Mouse (Mus musculus): ENCODE data around the gene Syt13. TPM values are rescaled to one million over a fixed set of nuclear protein-coding genes. Genes with fewer than 3 reads are reported as not detected.
A peak's percentile ranks its signal among the peaks of the same experiment; 100 is the strongest.

Syt13 gene
- total and polyA plus RNA-seq, 2 experiments from 2014 or later, result 0.11 to 0.31 TPM

DNA sequence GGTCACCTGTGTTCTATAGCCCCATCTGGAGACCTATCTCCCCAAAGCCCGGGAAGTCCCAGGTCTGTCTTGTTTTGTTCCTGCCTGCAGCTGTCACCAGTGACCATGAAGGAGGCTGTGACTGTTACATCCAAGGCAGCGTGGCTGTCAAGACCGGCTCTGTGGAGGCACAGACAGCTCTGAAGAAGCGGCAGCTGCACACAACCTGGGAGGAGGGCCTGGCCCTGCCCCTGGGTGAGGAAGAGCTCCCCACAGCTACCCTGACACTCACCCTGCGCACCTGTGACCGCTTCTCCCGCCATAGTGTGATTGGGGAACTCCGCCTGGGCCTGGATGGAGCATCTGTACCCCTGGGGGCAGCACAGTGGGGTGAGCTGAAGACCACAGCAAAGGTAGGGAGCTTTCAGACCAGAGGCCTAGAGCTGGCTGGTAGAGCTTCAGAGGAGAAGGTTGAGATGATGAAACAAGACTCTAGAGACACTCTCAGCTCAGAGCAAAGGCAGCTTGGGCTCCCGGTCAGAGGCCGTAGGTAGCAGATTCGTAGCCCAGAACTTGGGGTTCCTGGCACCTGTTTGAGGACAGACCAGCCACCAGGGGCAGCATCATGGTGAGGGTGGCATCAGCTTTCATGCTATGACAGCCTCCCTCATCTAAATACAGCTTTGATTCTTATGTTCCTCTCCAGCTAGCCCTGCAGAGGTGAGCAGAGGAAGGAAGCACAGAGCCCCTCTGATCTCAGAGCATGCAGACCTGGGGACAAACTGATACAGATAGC is 31.1 kb downstream of the Syt13 start:
- Histone ChIP-seq H3K27me3 (ENCODE audit: control insufficient read depth, insufficient read depth, low read length) (no peaks in the 10 kb centered on the region), H3K4me1 (ENCODE audit: control insufficient read depth, insufficient read depth) (peaks cover 5% of the 10 kb centered on the region), H3K4me2 (ENCODE audit: low read depth, low read length) (no peak overlapping the region), H3K36me3 (replicated peaks; ENCODE audit: control insufficient read depth, insufficient read depth, low read length) (no peaks in the 10 kb centered on the region), H3K9me3 (replicated peaks; ENCODE audit: control insufficient read depth, low read length) (no peaks in the 10 kb centered on the region), H3K9ac (replicated peaks; ENCODE audit: low read depth, low read length) (no peak overlapping the region), H3K4me3 (ENCODE audit: low read depth, low read length) (no peak overlapping the region), H3K27ac (ENCODE audit: low read depth) (no peak overlapping the region)
- 84% methylated on average over 11 of the region's 11 CpGs for WGBS
- TF ChIP-seq EP300 (IDR thresholded peaks at IDR 0.05; ENCODE audit: low read depth) (no peak), CTCF (IDR thresholded peaks at IDR 0.05; ENCODE audit: low read depth) (no peak)
- ATAC-seq (ENCODE audit: insufficient read depth, low read depth) (no peak), DNase-seq (ENCODE audit: low spot score) (no peak)

DNA sequence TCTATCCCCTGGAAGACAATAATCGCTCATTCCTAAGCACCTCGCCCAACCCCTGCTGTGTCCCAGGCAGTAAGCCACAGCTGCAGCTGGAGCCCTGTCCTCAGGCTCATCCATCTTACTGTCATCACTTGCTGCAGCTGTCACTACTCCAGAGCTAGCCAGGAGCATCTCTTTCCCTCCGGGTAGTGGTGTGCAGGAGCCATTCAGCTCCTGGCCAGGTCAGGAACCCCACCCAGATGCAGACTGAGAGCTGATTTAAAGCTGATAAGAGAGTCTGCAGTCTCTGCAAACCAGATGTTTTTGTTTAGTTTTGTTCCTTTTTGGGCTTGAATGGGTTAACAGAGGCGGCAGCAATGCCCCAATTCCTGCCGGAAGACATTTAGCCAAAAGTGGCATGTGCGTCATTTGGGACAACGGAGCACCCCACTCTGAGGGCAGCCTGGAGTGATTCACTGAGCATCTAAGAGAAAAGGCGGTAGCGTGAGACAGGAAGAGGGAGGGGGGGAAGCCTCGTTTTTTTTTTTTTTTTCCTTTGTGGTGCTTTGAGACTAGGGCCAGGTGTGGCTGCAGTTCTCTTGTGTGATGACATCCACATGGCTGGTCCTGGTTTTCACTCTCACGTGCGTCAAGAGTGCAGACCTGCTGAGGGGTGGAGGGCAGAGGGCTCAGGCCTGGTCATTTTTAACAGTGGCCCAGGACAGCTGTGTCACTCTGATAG is 33.2 kb downstream of the Syt13 start:
- H3K4me3 ChIP-seq (ENCODE audit: low read depth, low read length), result no peak overlapping the region
- TF ChIP-seq CTCF (IDR thresholded peaks at IDR 0.05; ENCODE audit: low read depth) (no peak), EP300 (IDR thresholded peaks at IDR 0.05; ENCODE audit: low read depth) (no peak)
- DNase-seq (ENCODE audit: low spot score) (no peak), ATAC-seq (ENCODE audit: insufficient read depth, low read depth) (no peak)
- H3K4me1 ChIP-seq (ENCODE audit: control insufficient read depth, insufficient read depth), result peaks cover 5% of the 10 kb centered on the region
- no peak overlapping the region for H3K4me2 ChIP-seq (ENCODE audit: low read depth, low read length)
- no peak overlapping the region for H3K9ac ChIP-seq (replicated peaks; ENCODE audit: low read depth, low read length)
- 18% methylated on average over 12 of the region's 12 CpGs for WGBS
- H3K9me3 ChIP-seq (replicated peaks; ENCODE audit: control insufficient read depth, low read length), result no peaks in the 10 kb centered on the region
- H3K27ac ChIP-seq (ENCODE audit: low read depth), result 0 out of 2 replicates have a peak overlapping the region, but pooled peaks have one; percentile 17
- H3K36me3 ChIP-seq (replicated peaks; ENCODE audit: control insufficient read depth, insufficient read depth, low read length), result no peaks in the 10 kb centered on the region
- H3K27me3 ChIP-seq (ENCODE audit: control insufficient read depth, insufficient read depth, low read length), result no peaks in the 10 kb centered on the region

DNA sequence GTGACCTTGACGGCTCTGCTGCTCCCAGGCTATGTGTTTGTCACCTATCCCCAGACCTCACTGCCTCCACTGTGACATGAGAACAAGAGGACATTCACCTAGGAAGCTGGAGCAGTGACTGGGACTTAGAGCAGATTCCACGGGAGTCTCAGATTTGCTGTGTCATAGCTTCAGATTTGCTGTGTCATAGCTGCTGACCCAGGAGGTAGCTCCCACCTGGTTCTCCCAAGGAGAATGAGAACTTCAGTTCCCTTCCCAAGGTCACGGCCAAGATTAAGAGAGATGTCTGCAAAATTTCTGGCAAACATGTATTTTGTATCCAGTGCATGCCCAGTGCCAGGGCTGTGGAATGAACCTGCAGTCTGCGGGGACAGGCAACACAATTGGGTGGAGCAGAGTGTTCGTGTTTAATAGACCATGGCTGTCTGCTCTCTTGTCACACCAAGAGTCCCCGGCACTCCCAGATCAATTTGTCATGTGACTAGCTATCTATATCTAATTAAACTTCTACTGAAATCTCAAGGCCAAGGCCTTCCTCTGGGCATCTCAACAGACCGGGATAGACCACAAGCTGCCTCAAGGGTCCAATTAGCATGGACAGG is 33.9 kb downstream of the Syt13 start:
- WGBS, result 61% methylated on average over 7 of the region's 7 CpGs
- Histone ChIP-seq H3K4me1 (ENCODE audit: control insufficient read depth, insufficient read depth) (peaks cover 5% of the 10 kb centered on the region), H3K9me3 (replicated peaks; ENCODE audit: control insufficient read depth, low read length) (no peaks in the 10 kb centered on the region), H3K4me2 (ENCODE audit: low read depth, low read length) (no peak overlapping the region), H3K9ac (replicated peaks; ENCODE audit: low read depth, low read length) (no peak overlapping the region), H3K27me3 (ENCODE audit: control insufficient read depth, insufficient read depth, low read length) (no peaks in the 10 kb centered on the region), H3K36me3 (replicated peaks; ENCODE audit: control insufficient read depth, insufficient read depth, low read length) (no peaks in the 10 kb centered on the region), H3K4me3 (ENCODE audit: low read depth, low read length) (no peak overlapping the region), H3K27ac (ENCODE audit: low read depth) (0 out of 2 replicates have a peak overlapping the region, but pooled peaks have one; percentile 17)
- DNase-seq (ENCODE audit: low spot score) (no peak), ATAC-seq (ENCODE audit: insufficient read depth, low read depth) (no peak)
- no peak for TF ChIP-seq EP300 (IDR thresholded peaks at IDR 0.05; ENCODE audit: low read depth)
- no peak for TF ChIP-seq CTCF (IDR thresholded peaks at IDR 0.05; ENCODE audit: low read depth)

DNA sequence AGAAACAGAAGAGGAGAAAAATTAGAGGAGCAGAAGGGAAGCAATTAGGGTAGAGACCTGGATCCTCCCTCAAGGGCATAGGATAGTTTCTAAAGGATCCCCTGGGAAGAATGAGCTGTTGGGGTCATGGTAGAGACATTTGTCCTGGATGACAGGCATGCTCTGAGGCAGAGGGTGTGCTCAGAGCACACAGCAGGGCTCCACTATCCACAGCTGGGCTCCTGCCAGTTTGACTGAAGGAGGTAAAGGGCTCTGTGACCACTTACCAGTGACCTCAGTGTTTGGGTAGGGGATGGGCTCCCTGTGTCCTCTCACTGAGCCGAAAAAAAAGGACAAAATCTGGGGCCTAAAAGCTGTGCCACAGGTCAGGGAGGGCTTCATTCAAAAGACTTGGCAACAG is 34.6 kb downstream of the Syt13 start:
- no peak for ATAC-seq (ENCODE audit: insufficient read depth, low read depth)
- Histone ChIP-seq H3K4me1 (ENCODE audit: control insufficient read depth, insufficient read depth) (peaks cover 5% of the 10 kb centered on the region), H3K27ac (ENCODE audit: low read depth) (no peak overlapping the region), H3K27me3 (ENCODE audit: control insufficient read depth, insufficient read depth, low read length) (no peaks in the 10 kb centered on the region), H3K4me3 (ENCODE audit: low read depth, low read length) (no peak overlapping the region), H3K9ac (replicated peaks; ENCODE audit: low read depth, low read length) (no peak overlapping the region), H3K9me3 (replicated peaks; ENCODE audit: control insufficient read depth, low read length) (no peaks in the 10 kb centered on the region), H3K4me2 (ENCODE audit: low read depth, low read length) (no peak overlapping the region), H3K36me3 (replicated peaks; ENCODE audit: control insufficient read depth, insufficient read depth, low read length) (no peaks in the 10 kb centered on the region)
- no peak for DNase-seq (ENCODE audit: low spot score)
- no peak for TF ChIP-seq EP300 (IDR thresholded peaks at IDR 0.05; ENCODE audit: low read depth)
- no peak for TF ChIP-seq CTCF (IDR thresholded peaks at IDR 0.05; ENCODE audit: low read depth)
- 39% methylated on average over 1 of the region's 1 CpGs for WGBS

DNA sequence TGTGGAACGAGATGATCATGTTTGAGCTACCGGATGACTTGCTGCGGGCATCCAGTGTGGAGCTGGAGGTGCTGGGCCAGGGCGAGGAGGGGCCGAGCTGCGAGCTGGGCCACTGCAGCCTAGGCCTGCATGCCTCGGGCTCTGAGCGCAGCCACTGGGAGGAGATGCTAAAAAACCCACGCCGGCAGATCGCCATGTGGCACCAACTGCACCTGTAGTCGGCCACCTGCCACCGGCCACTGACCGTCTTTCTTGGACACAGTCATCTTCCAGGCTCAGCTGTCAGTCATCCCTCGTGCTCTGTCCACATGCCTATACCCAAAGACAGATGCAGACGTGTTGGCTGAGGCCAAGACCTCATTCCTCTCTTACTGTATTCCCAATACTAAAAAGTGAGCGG is 38.6 kb downstream of the Syt13 start:
- Histone ChIP-seq H3K9me3 (replicated peaks; ENCODE audit: control insufficient read depth, low read length) (peaks cover 5% of the 10 kb centered on the region; the same call in 1 of the 2 replicates), H3K36me3 (replicated peaks; ENCODE audit: control insufficient read depth, insufficient read depth, low read length) (no peaks in the 10 kb centered on the region), H3K9ac (replicated peaks; ENCODE audit: low read depth, low read length) (no peak overlapping the region), H3K4me1 (ENCODE audit: control insufficient read depth, insufficient read depth) (no peaks in the 10 kb centered on the region), H3K4me3 (ENCODE audit: low read depth, low read length) (no peak overlapping the region), H3K27me3 (ENCODE audit: control insufficient read depth, insufficient read depth, low read length) (no peaks in the 10 kb centered on the region), H3K27ac (ENCODE audit: low read depth) (no peak overlapping the region), H3K4me2 (ENCODE audit: low read depth, low read length) (no peak overlapping the region)
- ATAC-seq (ENCODE audit: insufficient read depth, low read depth) (no peak), DNase-seq (ENCODE audit: low spot score) (no peak)
- TF ChIP-seq EP300 (IDR thresholded peaks at IDR 0.05; ENCODE audit: low read depth) (no peak), CTCF (IDR thresholded peaks at IDR 0.05; ENCODE audit: low read depth) (no peak)
- WGBS, result 85% methylated on average over 17 of the region's 17 CpGs

All from heart, postnatal 0 days (tissue).